Mouse (Mus musculus) hindbrain, embryonic 16.5 days (tissue): ENCODE results near the gene Nwd2. TPM values are rescaled to one million over a fixed set of nuclear protein-coding genes. Genes with fewer than 3 reads are reported as not detected.

Experiments used
- ATAC-seq: fragments of 200-750 bp; cut with Nextera tagmentation; 2 replicates; pipeline ENCODE4 v1.8.0; 2017; ENCODE audit warnings: moderate TSS enrichment, moderate library complexity
- H3K27ac ChIP-seq: fragments of 300-500 bp; sonication (generic); 2 replicates; pipeline ENCODE4 v1.5.1; 2014; ENCODE audit warnings: low read depth, mild to moderate bottlenecking, control low read depth, low read length, moderate library complexity
- H3K27me3 ChIP-seq: fragments of 300-500 bp; sonication (generic); replicated peaks from 2 replicates; pipeline ENCODE4 v1.6.1; 2014; ENCODE audit warnings: low read length; ENCODE audit not compliant: control insufficient read depth, insufficient read depth
- H3K36me3 ChIP-seq: fragments of 300-500 bp; sonication (generic); 2 replicates; pipeline ENCODE4 v1.6.1; 2014; ENCODE audit warnings: mild to moderate bottlenecking, low read length, moderate library complexity, mixed read lengths; ENCODE audit not compliant: control insufficient read depth, insufficient read depth
- H3K4me1 ChIP-seq: fragments of 300-500 bp; sonication (generic); 2 replicates; pipeline ENCODE4 v1.6.1; 2014; ENCODE audit warnings: low read depth, low read length; ENCODE audit not compliant: control insufficient read depth, insufficient read depth
- H3K4me2 ChIP-seq: fragments of 300-500 bp; sonication (generic); 2 replicates; pipeline ENCODE4 v1.6.1; 2014; ENCODE audit warnings: mild to moderate bottlenecking, low read length, control low read depth, moderate library complexity
- H3K4me3 ChIP-seq: fragments of 300-500 bp; sonication (generic); 2 replicates; pipeline ENCODE4 v1.5.1; 2014; ENCODE audit warnings: mild to moderate bottlenecking, low read length, control low read depth, moderate library complexity
- H3K9ac ChIP-seq: fragments of 300-500 bp; sonication (generic); 2 replicates; pipeline ENCODE4 v1.6.1; 2014; ENCODE audit warnings: low read depth, mild to moderate bottlenecking, control low read depth, low read length, moderate library complexity
- H3K9me3 ChIP-seq: fragments of 300-500 bp; sonication (generic); 2 replicates; pipeline ENCODE4 v1.6.1; 2014; ENCODE audit warnings: mild to moderate bottlenecking, low read length, moderate library complexity; ENCODE audit not compliant: control insufficient read depth
- WGBS: fragments of 180-500 bp; shearing (Covaris S2); extraction: QIAGEN DNeasy Blood & Tissue Kit; methylation state at CpG from one replicate; pipeline ENCODE4 v1.1.7; 2014; 5-methylcytosine and 5-hydroxymethylcytosine counted together
- polyA plus RNA-seq: library from polyadenylated mRNA; unstranded; fragments of >200 nt; fragmentation: Nextera tagmentation; extraction: Ambion mirVana; gene quantifications from 2 replicates; pipeline ENCODE4 v1.2.1, GENCODE M21; 2015

The Nwd2 gene
- polyA plus RNA-seq, 1 experiment from 2014 or later: 12.1 TPM

GRCm38 (mm10) chr5:63735521-63735920 lies 86.6 kb downstream of the Nwd2 start:
- H3K9me3 ChIP-seq: no peaks in the 10 kb centered on the region
- H3K36me3 ChIP-seq: no peaks in the 10 kb centered on the region
- WGBS: 72% methylated on average over 7 of the region's 7 CpGs
- H3K4me1 ChIP-seq: no peaks in the 10 kb centered on the region
- H3K27me3 ChIP-seq: no peaks in the 10 kb centered on the region
- H3K27ac ChIP-seq: no peak overlapping the region
- no peak overlapping the region for H3K9ac ChIP-seq
- H3K4me2 ChIP-seq: no peak overlapping the region
- H3K4me3 ChIP-seq: no peak overlapping the region
- peak; percentile 61; the same call in 1 of the 2 replicates for ATAC-seq

- 80% methylated on average over 2 of the region's 2 CpGs for WGBS
- Histone ChIP-seq H3K36me3 (no peaks in the 10 kb centered on the region), H3K27ac (no peak overlapping the region), H3K9me3 (no peaks in the 10 kb centered on the region), H3K9ac (no peak overlapping the region), H3K27me3 (no peaks in the 10 kb centered on the region; the same call in 1 of the 2 replicates), H3K4me2 (no peak overlapping the region), H3K4me1 (no peaks in the 10 kb centered on the region), H3K4me3 (no peak overlapping the region)
- ATAC-seq: no peak
Measured at GRCm38 (mm10) chr5:63743426-63743825, 94.5 kb downstream of the Nwd2 start.

- ATAC-seq: 0 out of 2 replicates have a peak, but pooled peaks have one; percentile 37
- Histone ChIP-seq H3K4me3 (no peak overlapping the region), H3K9me3 (no peaks in the 10 kb centered on the region), H3K27me3 (no peaks in the 10 kb centered on the region; the same call in 1 of the 2 replicates), H3K27ac (no peak overlapping the region), H3K4me1 (no peaks in the 10 kb centered on the region), H3K9ac (no peak overlapping the region), H3K36me3 (no peaks in the 10 kb centered on the region), H3K4me2 (no peak overlapping the region)
- 63% methylated on average over 2 of the region's 2 CpGs for WGBS
Measured at GRCm38 (mm10) chr5:63748299-63748698, 99.4 kb downstream of the Nwd2 start.

- H3K9ac ChIP-seq: no peak overlapping the region
- no peaks in the 10 kb centered on the region for H3K4me1 ChIP-seq
- H3K27ac ChIP-seq: no peak overlapping the region
- no peak overlapping the region for H3K4me2 ChIP-seq
- no peak overlapping the region for H3K4me3 ChIP-seq
- WGBS: 52% methylated on average over 1 of the region's 1 CpGs
- no peaks in the 10 kb centered on the region; the same call in 1 of the 2 replicates for H3K27me3 ChIP-seq
- H3K36me3 ChIP-seq: no peaks in the 10 kb centered on the region
- no peaks in the 10 kb centered on the region for H3K9me3 ChIP-seq
- peak; percentile 27; the same call in 1 of the 2 replicates for ATAC-seq
Measured at GRCm38 (mm10) chr5:63748759-63749158, 99.9 kb downstream of the Nwd2 start.

GRCm38 (mm10) chr5:63755092-63755761 lies 106.3 kb downstream of the Nwd2 start:
- H3K9me3 ChIP-seq: no peaks in the 10 kb centered on the region
- H3K4me3 ChIP-seq: no peak overlapping the region
- no peaks in the 10 kb centered on the region for H3K27me3 ChIP-seq
- H3K4me1 ChIP-seq: no peaks in the 10 kb centered on the region
- no peak overlapping the region for H3K9ac ChIP-seq
- no peak overlapping the region for H3K4me2 ChIP-seq
- no peak overlapping the region for H3K27ac ChIP-seq
- no peaks in the 10 kb centered on the region for H3K36me3 ChIP-seq
- 85% methylated on average over 5 of the region's 5 CpGs for WGBS
- no peak for ATAC-seq

- no peaks in the 10 kb centered on the region for H3K27me3 ChIP-seq
- no peaks in the 10 kb centered on the region for H3K9me3 ChIP-seq
- H3K4me2 ChIP-seq: no peak overlapping the region
- H3K27ac ChIP-seq: no peak overlapping the region
- no peak overlapping the region for H3K9ac ChIP-seq
- H3K36me3 ChIP-seq: no peaks in the 10 kb centered on the region
- no peak for ATAC-seq
- H3K4me3 ChIP-seq: no peak overlapping the region
- WGBS: 91% methylated on average over 3 of the region's 3 CpGs
- H3K4me1 ChIP-seq: no peaks in the 10 kb centered on the region
Measured at GRCm38 (mm10) chr5:63755938-63756337, 107.0 kb downstream of the Nwd2 start.

- peak; percentile 46; the same call in 1 of the 2 replicates for ATAC-seq
- no peaks in the 10 kb centered on the region for H3K27me3 ChIP-seq
- WGBS: 77% methylated on average over 4 of the region's 4 CpGs
Measured at GRCm38 (mm10) chr5:63765886-63766285, 117.0 kb downstream of the Nwd2 start.

GRCm38 (mm10) chr5:63766715-63767114 lies 117.8 kb downstream of the Nwd2 start:
- Histone ChIP-seq H3K27ac (no peak overlapping the region), H3K36me3 (no peaks in the 10 kb centered on the region), H3K4me1 (peaks cover 4% of the 10 kb centered on the region), H3K4me3 (no peak overlapping the region), H3K4me2 (no peak overlapping the region), H3K9me3 (no peaks in the 10 kb centered on the region), H3K27me3 (no peaks in the 10 kb centered on the region), H3K9ac (no peak overlapping the region)
- ATAC-seq: peak; percentile 67; the same call in 1 of the 2 replicates
- 42% methylated on average over 6 of the region's 6 CpGs for WGBS

More at GRCm38 (mm10) chr5:63765886-63766285, 117.0 kb downstream of the Nwd2 start:
- Histone ChIP-seq H3K9ac (no peak overlapping the region), H3K4me2 (no peak overlapping the region), H3K4me1 (peaks cover 4% of the 10 kb centered on the region), H3K9me3 (no peaks in the 10 kb centered on the region), H3K27ac (no peak overlapping the region), H3K36me3 (no peaks in the 10 kb centered on the region), H3K4me3 (no peak overlapping the region)

GRCm38 (mm10) chr5:63767464-63767863 lies 118.6 kb downstream of the Nwd2 start:
- H3K36me3 ChIP-seq: no peaks in the 10 kb centered on the region
- H3K9ac ChIP-seq: no peak overlapping the region
- H3K27me3 ChIP-seq: no peaks in the 10 kb centered on the region
- peak overlapping the region; percentile 41 for H3K4me2 ChIP-seq
- no peaks in the 10 kb centered on the region for H3K9me3 ChIP-seq
- H3K27ac ChIP-seq: peak overlapping the region; percentile 25; the same call in 1 of the 2 replicates
- ATAC-seq: peak; percentile 53; the same call in 1 of the 2 replicates
- H3K4me1 ChIP-seq: peaks cover 4% of the 10 kb centered on the region
- H3K4me3 ChIP-seq: no peak overlapping the region
- 58% methylated on average over 8 of the region's 8 CpGs for WGBS
